ENCODE assay signal across 19 mouse cellular contexts in the genomic region with DNA sequence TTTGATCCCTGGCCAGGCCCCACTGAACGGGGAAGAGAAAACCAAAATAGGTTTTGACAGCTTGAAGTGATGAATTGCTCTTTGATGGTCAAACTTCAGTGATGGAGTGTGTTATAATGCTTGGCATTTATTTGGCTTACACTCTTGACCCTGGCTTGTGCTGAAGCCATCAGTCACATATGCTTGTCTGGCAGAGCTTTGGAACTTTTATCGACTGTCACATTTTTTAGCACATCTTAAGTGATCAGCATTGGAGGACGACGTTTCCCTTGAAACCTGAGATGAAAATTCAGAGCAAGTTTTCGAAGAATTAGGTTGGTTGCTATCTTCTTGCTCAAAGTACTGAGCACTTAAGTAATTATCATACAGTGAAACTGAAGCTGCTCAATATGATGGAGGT.
A peak's percentile ranks its signal among the peaks of the same experiment; 100 is the strongest.
DNase-seq lines count a peak whose midpoint lies in the region; ATAC-seq and TF ChIP-seq lines count a peak whose summit lies in the region.
"Had no signal": no experiment of that assay in that cellular context is flagged by ENCODE, and none has a peak within 500 bp of the region (broad histone marks: within the 10 kb centered on the region; RNA-seq: fewer than 3 reads in every experiment).

No protein-coding gene starts in this region.

- no peak overlapping the region for H3K4me2 ChIP-seq in lung, embryonic 14.5 days
- H3K4me2 ChIP-seq: embryonic facial prominence, embryonic 13.5 days; forebrain, embryonic 12.5 days; heart, embryonic 12.5 days had no signal

- TF ChIP-seq CTCF in lung, embryonic 14.5 days (IDR thresholded peaks at IDR 0.05; ENCODE audit: low read depth) = no peak

- 13% methylated on average over 5 of the region's 5 CpGs for WGBS in lung, embryonic 14.5 days

- H3K36me3 ChIP-seq in lung, embryonic 14.5 days (ENCODE audit: insufficient read depth) = no peaks in the 10 kb centered on the region
- H3K36me3 ChIP-seq: embryonic facial prominence, embryonic 13.5 days; forebrain, embryonic 12.5 days; heart, embryonic 12.5 days had no signal

- H3K9ac ChIP-seq in lung, embryonic 14.5 days = no peak overlapping the region
- H3K9ac ChIP-seq: embryonic facial prominence, embryonic 13.5 days; forebrain, embryonic 12.5 days; heart, embryonic 12.5 days had no signal

- H3K27ac ChIP-seq in lung, embryonic 14.5 days (ENCODE audit: low read depth) = no peak overlapping the region
- H3K27ac ChIP-seq: embryonic facial prominence, embryonic 13.5 days; forebrain, embryonic 12.5 days; heart, adult 2 months; hindbrain, postnatal 0 days had no signal

- peak; percentile 13 for DNase-seq in adrenal gland, postnatal 14 days
- no peak for DNase-seq in adrenal gland, postnatal 25 days
- DNase-seq in lung, embryonic 14.5 days = peak; percentile 18
- no peak for DNase-seq in lung, postnatal 36 days
- peak; percentile 56 for DNase-seq in embryo, embryonic 10.5 days (ENCODE audit: low spot score)
- DNase-seq in mesoderm, embryonic 11.5 days (ENCODE audit: low read depth, low spot score) = peak; percentile 50
- DNase-seq in liver = no peak
- DNase-seq: cerebellum, adult 11 months; cerebellum, adult 8-10 months; cerebellum, postnatal 14 days; gastrocnemius, postnatal 14 days; heart, adult 2 months; heart, postnatal 36 days; kidney, adult 11 months had no signal

- ATAC-seq in lung, embryonic 14.5 days (ENCODE audit: insufficient read depth) = peak; percentile 38; the same call in 1 of the 2 replicates
- ATAC-seq: forebrain, embryonic 16.5 days; hindbrain, postnatal 0 days had no signal

- H3K4me3 ChIP-seq in lung, embryonic 14.5 days (ENCODE audit: low read depth, low read length) = no peak overlapping the region
- H3K4me3 ChIP-seq: embryonic facial prominence, embryonic 13.5 days; forebrain, embryonic 12.5 days; heart, adult 2 months; heart, embryonic 12.5 days had no signal

- no peaks in the 10 kb centered on the region for H3K4me1 ChIP-seq in lung, embryonic 14.5 days (ENCODE audit: insufficient read depth)
- H3K4me1 ChIP-seq: forebrain, embryonic 12.5 days had no signal

- no peaks in the 10 kb centered on the region for H3K27me3 ChIP-seq in lung, embryonic 14.5 days (ENCODE audit: insufficient read depth, low read length)
- H3K27me3 ChIP-seq: embryonic facial prominence, embryonic 13.5 days; forebrain, embryonic 12.5 days; heart, embryonic 12.5 days had no signal

- no peaks in the 10 kb centered on the region for H3K9me3 ChIP-seq in lung, embryonic 14.5 days (ENCODE audit: low read depth, low read length)
- H3K9me3 ChIP-seq: embryonic facial prominence, embryonic 13.5 days; forebrain, embryonic 12.5 days; heart, embryonic 12.5 days had no signal

Comparison
In these comparisons a context has a peak if more than half of its experiments do, and no peak if none do; other contexts are left out.
1. DNase-seq: peak in adrenal gland, postnatal 14 days (single experiment), lung, embryonic 14.5 days (single experiment), embryo, embryonic 10.5 days (single experiment) and mesoderm, embryonic 11.5 days (single experiment); none in adrenal gland, postnatal 25 days (single experiment), lung, postnatal 36 days (single experiment) and liver (single experiment).